Mouse (Mus musculus): Measurements from ENCODE around the gene Nfib.

Nfib gene

DNA sequence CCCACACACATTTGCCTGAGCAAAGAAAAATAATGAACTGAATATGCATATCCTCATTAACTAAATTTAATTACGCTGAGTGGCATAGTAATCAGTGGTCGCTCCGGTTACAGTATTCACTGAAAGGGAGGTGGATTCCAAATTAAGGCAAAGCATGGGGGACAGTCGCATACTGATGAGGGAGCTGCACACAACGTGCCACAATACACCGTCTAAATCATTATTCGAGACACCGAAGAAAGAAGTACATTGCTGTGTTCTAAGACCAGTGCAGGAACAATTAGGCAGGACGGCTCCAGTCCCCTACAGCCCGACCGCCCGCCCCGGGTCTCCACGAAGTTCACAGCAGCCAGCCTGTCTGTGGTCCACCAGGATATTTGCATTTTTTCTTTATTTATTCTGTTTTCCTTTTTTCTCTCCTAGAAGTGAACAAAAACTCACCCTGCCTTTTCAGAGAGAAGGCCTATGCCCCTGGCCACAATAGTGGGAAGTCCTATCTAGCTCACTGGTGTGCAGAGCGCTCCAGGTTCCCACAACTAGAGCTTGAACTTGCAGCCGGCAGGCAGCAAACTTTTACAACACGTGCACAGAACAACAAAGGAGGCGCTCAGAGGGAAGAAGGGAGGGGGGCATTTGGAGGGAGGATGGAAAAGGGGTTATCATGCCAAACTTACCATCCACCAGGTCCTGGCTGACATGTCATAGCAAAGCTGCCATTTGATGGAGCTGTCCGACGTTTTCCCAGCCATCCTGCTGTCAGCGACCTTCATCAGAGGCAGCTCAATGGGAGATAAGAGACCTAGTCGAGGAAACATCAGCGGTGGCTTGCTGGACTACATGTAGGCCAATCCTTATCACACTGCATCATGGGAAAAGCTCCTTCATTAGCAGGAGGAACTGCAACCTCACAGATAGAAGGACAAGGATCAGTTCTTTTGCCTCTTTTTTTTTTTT lies at the start of gene Nfib:
Gene Nfib (minus strand): TSS at position 910 of the 954 bp plus-strand sequence.
- DNase-seq (ENCODE audit: low read depth, low spot score) = no peak

DNA sequence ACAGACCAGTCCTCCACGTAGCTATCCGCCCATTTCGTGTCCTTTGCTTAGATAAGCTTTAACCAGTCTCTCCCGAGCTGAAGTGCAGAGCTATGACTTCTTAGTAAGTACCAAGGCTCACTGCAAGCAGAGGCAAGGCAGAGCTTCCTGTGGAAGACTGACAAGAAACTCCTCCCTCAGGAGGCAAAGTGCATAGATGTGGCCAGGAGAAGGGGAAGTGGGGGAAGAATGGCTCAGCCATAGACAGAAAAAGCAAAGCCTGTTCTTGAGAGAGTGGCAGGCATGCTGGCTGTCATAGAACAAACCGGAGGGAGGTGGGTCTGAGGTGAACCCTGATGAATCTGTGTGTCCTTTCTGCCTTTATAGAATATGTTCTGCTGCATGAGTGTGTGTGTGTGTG lies 30.2 kb upstream of the Nfib start:
- no peak for DNase-seq (ENCODE audit: low read depth, low spot score)

DNA sequence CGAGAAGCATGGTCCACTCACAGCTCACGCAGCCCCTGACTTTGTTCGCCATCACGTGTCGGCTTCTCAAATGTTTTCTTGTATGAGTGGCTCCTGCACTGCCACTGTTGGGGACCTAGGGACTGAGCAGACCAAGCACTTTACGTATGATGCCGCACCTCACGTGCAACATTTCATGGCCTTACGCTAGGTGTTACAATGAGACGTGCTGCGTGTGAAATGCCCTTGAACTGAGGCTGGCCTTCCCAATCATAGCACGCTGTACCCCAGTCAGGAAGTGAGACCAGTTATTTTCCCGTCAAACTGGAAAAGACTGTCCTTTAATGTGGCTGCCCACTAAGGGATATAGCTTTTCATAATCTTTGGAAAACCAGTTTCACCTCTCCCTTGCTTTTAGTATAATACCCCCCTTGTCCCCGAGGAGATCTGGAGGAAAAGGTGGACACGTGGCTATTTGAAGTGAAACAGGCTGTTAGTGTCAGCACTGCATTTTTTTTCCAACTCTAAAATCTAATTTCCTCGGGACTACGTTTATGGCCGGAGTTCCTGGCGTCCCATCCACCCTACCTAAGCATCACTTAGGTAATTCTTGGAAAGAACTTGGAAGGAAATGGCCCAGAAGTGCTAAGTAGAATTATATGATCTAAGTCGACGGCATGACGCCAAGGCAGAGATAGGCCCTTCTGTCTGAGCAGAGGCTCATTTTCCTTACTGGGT lies 29.4 kb upstream of the Nfib start:
- no peak for DNase-seq (ENCODE audit: low read depth, low spot score)

DNA sequence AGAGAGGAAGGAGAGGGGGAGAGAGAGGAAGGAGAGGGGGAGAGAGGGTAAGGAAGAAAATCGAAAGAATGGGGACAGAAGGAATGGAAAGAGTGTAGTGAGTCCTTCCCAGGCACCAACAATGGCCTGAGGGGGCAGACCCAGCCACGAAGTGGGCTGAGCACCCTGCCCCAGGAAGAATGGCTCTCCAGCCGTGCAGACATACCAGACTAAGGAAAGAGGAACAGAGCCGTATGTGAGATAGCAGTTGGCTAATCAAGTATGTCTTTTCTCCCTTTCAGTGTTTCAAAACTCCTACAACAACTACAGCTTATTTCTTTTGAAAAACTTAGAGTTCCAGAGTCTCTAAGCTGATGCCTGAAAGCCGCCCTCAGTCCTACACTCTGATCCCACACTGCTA lies 28.8 kb upstream of the Nfib start:
- DNase-seq (ENCODE audit: low read depth, low spot score) = no peak

DNA sequence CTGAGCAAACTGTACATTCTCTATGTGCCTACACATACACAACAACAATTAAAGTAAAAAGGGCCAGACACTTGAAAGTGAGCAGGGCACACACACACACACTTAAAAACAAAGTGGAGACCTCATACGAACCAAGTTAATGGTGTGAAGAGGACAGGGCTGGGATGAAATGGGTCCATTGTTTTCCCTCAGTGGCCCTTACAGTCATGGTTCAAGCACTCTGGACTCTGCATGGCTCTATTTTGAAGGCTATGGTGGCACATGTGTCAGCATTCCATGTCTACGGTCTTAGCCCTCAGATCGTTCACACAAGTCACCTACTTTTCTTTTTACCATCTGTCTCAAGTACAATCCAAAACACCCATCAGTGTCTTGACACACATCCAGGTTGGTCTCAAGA lies 28.1 kb upstream of the Nfib start:
- DNase-seq (ENCODE audit: low read depth, low spot score) = no peak

DNA sequence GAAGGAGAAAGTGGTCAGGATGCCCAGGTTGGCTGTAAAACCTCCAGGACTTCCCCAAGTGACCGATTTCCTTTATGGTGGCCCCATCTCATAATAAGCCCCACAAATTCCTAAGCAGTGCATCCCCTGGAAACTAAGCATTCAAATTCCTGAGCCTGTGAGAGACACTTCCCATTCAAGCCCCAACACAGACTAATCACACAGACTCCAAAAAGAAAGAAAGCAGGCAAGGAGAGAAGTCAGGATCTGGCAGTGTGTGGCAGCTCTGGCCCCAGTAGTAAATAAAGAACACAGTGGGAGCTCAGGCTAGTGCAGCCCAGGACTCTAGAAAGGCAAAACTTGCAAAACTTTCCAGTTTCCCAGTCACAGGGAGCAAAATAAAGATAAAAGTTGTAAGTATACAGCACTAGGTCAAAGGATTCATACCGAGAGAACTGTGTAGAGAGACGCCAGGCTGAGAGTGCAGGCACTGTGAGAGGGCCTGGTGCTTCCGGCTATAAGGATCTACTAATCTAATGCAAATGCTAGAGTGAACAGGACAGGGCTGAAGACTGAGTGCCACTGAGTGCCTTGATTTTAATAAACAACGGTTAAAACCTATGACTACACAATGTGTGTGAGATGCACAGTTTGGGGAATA lies 24.8 kb upstream of the Nfib start:
- no peak for DNase-seq (ENCODE audit: low read depth, low spot score)

DNA sequence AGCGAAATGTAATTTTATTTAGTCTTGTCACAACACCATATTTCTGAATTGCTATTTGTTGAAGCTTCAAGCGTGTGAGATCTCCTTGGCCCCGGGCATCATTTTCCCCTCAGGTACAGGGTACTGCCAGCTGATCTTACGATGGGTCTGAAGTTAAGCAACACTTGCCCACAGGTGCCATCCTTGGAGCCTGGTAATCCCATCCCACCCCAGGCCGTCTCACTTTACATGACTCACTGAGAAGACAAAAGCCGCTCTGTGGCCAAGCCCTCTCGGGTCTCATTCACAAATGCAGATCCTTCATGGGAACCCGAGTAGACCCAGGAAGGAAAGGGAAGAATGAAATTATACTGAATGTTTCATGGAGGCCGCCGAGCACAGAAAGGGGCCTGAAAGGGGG lies 18.5 kb upstream of the Nfib start:
- DNase-seq (ENCODE audit: low read depth, low spot score) = no peak

DNA sequence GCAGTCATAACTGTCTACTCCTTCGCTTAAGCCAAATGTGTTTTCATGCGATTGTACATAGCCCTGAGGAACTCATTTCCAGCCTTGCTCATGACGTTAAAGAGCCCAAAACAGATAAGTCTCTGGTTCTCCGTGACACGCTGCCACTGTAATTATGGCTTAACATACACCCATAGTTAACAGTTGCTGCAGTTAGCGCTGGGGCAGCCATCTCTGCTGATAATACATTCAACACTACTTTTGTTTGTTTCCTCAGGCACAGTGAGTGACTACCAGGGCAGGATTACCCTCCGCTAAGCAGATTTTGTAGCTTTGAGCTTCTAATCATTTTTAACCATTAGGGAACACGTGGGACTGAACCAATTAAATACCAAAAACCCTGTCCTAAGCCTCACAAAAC lies 17.5 kb upstream of the Nfib start:
- no peak for DNase-seq (ENCODE audit: low read depth, low spot score)

DNA sequence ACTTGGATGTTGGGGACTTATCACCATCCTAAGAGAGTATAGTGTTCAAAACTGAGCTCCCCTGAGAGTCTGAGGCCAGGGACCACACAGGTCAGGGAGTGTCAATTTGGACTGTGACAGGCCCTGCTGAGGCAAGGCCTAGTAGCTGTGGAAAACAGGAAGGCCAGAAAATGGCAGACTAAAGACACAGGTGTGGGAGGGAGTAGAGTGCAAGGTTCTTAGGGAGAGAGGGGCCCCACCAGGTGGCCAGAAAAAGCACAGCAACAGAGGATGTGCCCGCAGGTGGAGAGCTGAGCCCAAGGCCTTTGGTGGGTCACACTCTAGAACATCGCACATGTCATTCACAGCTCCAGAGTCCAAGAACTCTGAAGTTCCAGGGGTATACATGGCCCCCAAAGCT lies 10.3 kb upstream of the Nfib start:
- DNase-seq (ENCODE audit: low read depth, low spot score) = no peak

DNA sequence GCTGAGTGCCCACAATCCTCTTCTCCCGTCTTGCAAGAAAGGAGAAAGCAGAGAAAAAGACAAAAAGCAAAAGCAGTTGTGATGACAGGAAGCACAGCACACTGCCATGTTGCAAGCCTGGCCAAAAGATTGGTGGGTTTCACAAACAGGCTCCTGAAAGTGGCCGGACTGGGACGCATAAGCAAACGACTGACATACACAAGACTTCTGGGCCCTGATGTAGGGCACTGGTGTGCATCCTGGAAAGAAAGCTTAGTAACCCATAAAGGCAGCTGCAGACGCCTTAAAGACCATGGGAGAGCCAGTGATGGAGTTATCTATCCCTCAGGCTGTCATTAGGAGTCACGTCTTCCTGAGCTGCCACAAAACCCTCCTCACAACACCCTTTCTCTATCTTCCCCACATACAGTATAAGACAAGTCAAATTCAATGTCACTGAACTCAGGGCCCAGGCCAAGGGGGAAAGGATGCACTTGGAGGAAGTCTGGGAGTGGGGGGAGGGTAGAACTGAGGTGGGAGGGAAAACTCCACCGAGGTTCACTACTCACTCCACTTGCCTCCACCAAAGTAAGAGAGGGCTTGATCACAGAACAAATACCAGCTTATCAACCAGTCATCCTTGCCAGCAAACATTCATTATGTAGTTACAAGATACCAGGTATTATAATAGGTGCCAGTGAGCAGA lies 6.2 kb upstream of the Nfib start:
- DNase-seq (ENCODE audit: low read depth, low spot score) = no peak

DNA sequence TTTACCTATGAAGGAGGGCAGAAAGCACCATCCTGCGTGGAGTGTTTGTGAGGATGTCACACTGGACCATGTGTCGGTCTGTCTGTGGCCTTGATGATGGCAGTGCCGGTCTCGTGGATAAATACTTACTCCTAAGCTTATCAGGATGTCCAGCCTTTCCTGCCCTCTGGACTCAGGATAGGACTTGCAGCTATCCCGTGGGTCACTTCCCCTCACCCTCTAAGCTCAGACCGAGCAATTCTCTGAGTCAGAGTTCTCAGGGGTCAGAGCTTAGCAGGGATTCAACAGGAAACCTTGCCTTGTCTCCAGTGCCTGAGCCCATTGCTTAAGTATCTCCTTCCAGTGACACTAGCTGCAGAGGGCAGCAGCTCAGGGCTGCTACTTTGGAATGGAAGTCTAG lies 4.1 kb upstream of the Nfib start:
- DNase-seq (ENCODE audit: low read depth, low spot score) = no peak

DNA sequence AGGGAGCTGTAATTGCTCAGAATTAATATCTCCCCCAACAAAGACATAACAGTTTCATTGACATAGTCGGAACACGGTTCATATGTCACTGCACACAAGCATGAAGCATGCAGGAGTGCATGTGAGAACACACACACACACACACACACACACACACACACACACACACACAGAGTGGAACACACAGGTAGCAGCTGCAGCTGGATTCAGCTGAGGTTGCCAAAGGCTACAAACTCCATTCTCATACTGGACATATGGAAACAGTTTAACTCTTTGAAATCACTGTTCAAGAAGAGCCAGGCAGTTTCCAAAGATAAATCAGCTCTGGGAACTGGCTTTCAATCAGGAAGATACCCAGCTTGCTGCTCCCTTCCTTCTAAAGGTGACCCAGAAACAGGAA lies 462 bp upstream of the Nfib start:
- DNase-seq (ENCODE audit: low read depth, low spot score) = peak; percentile 32

DNA sequence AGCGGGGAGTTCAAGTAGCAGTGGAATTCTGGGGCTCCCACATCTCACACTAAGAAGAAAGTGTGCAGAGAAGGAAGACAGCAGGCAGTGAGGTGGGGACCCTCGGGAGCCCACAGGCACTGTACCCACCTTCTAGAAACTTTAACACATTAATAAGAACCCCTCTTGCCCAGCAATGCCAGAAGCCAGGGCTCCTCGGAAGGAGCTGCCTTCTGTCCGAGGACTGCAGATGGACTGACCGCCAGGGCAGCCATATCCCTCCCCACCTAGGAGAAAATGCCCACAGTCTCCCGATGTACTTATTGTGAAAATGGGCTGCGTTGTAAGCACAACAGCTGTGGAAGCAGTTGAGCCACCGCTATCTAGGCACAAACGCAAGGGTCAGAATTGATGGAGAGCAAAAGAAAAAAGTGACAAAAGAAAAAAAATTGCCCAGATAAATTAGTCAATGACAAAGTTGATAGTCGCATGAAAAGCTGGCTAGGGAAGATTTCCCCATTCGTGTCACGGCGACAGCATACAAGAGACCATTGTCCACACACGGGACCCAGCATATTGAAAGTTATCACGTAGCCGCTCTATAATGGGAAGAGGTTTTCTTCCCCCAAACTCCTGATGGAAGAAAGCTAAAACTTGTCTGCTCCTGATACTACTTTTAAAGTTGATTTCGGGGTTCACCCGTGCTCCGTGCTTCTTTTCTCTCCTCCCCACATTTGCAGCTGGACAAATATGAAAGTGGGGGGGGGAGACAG lies 1.3 kb downstream of the Nfib start:
- DNase-seq (ENCODE audit: low read depth, low spot score) = no peak

DNA sequence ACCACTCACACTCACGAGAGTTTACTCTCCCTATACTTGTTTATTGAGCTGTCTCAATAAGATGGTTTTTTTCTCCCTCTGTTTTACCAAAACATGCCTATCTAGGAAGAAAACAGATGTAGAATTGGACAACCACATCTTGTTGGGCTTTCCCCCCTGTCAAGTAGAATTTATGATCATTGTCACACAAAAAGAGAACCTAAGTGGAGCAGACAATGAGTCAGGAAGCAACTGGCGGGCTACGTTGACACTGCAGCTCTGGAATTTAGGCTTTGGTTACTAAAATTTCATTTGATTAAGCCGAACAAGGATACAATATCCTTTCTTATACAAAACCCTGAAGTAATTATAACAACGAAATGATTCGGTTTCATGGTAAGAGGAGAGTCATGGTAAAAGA lies 2.7 kb downstream of the Nfib start:
- peak; percentile 35 for DNase-seq (ENCODE audit: low read depth, low spot score)

DNA sequence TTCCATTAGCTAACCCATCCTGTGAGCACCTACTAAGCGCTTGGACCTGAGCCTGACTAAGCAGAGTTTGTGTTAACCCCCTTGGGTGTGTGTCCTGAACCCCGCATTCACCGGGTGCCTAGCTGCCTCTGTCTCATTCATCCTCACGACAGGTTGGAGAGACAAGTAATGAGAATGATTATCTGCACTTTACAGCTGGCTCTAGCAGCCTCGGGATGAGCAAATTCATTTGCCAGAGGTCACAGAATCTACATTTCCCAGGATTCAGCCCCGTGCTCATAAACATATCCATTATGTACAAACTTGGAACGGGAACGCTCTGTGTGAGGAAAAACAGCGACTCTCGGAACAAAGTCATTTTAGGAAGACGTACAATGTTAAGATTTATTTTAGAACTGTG lies 6.0 kb downstream of the Nfib start:
- DNase-seq (ENCODE audit: low read depth, low spot score) = no peak

DNA sequence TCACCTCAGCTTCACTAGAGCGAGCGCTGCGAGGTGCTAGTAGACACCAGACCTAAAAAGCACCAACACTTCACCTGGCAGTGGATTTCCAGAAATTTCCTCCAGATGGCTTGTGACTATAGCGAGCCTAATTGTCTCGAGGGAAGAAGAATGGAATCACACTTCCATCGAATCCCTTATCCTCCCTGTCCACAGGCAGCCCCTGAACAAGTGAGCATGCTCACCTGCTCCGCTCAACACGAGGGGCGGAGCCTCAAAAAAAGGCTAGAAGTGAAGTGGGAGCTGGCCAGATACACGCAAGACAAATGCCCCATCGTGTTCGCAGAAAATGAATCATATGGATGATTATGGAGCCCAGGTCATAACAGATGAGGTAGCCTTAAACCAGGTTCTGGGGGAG lies 6.9 kb downstream of the Nfib start:
- DNase-seq (ENCODE audit: low read depth, low spot score) = no peak

DNA sequence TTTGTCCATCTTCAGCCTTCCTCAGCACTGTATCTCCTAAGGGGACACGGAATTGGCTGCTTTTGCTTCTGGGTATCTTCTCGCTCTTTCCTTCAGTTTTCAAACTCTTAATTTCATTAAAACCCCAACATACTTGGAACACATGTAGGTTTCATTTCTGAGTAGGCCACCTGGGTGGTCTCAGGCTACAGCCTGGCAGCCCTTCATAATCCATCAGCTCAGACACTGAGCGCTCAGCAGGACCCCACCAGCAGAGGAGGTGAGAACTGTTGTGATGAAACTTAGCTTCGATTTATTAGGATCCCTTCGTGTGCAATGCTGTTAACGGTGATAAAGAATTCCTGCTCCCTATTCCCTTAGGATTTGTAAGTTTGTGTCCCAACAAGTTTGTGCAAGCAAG lies 8.4 kb downstream of the Nfib start:
- DNase-seq (ENCODE audit: low read depth, low spot score) = peak; percentile 32

DNA sequence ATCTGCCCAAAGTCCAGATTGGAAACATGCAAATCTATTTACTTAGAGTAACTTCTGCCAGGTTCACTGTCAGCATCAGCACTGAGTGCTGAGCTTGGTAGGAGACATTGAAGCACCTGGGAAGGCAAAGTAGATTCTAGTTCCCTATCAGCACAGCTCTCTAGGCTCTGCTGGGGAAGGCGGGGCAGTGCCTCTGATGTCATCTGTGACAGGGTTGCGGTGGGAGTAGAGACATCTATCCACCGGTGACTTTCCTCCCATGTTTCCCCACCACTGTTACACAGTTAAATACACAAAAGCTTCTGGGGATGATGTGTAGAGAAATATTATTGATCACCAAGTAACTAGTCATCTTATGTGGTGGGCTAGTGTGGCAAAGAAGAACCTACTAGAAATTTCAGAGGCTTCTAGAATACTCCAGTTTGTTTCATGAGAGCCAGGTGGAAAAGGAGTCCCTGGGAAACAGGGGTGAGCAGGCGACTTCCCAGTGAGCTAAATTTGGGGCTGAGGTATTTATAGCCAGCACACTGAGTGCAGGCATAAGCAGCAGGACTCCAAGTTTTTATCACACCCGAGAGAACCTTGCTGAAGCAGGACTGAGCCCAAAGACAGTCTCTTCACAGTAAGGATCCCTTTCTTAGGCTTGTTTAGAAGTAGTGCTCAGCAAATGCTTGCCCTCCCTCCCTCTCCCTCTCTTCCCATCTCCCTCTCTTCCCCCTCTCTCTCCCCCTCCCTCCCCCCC lies 9.6 kb downstream of the Nfib start:
- no peak for DNase-seq (ENCODE audit: low read depth, low spot score)

DNA sequence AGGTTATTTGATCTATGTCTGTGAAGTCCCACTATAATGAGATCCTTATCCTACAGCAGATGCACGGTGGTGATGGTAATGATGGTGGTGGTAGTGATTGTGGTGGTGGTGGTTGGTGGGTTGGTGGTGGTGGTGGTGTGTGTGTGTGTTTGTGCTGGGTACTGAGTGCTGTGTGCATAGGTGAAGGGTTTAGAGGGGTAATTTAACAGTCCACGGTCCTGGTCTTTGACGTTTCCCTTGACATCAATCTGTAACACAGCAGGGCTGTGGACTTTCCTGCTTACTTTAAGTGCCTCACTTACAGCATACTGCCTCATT lies 13.6 kb downstream of the Nfib start:
- DNase-seq (ENCODE audit: low read depth, low spot score) = no peak

DNA sequence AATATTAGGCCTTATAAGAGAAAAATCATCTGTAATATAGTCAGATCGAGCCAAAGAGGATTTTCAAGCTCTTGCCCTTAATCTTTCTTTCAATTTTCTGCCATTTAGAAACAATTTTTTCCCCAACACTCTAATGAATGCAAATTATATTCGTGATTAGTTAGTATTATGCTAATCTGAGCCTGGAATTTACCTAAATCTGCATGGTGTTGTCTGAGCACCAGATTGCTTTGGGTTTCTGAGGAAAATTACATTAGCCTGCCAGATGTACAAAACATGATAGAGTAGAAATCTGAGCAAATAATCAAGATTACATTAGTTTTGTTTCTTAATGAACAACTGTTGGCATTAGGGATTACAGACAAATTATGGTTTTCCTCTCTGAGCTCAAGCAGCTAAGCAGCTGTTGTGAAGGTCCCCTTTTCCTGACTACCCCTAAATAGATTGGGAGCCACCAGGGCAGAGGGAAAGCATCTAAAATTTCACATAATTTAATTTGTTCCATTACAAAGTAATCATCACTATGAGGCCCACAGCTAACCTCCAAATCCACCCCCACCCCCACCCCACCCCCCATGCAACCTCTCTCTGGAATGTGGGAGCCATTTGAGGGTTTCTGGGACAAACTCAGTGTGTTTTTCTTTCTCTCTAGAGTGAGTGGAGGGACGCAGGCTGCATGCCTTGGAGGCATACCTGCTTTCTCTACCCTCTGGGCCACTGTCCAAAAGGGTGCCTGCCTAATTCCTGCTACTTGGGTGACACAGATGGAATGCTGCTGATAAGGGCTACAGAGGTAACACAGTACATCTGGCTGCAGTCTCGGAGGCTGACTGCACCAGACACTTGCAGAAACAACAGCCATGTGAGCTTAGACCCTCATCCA lies 14.2 kb downstream of the Nfib start:
- peak; percentile 31 for DNase-seq (ENCODE audit: low read depth, low spot score)
